Mouse (Mus musculus): ENCODE results near the gene Olfr521. TPM values are rescaled to one million over a fixed set of nuclear protein-coding genes. Genes with fewer than 3 reads are reported as not detected.

Olfr521 gene
- total and polyA plus RNA-seq, 3 experiments, result not detected

DNA sequence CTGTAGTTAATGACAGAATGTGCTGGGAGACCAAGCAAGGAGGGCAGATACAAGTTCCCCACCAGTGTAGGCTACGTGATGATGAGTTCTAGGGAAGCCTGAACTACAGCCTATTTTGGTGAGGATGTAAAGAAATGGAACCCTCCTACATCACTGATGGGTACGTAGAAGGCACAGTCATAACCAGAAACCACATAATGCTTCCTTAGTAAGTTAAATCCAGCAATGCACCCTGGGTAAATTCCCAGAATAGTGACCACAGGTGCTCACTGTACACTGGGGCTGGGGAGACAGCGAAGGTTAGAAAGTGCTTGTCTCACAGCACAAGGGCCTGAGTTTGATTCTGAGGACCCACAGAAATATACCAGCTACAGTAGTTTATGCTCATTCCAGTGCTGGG, 22.2 kb downstream of the Olfr521 start (continued):
- TF ChIP-seq IRF4 (IDR thresholded peaks at IDR 0.05; ENCODE audit: low read depth, low read length) (peak; percentile 83), ZMIZ1 (IDR thresholded peaks at IDR 0.05; ENCODE audit: low read depth, low read length) (no peak), ZKSCAN1 (IDR thresholded peaks at IDR 0.05; ENCODE audit: borderline replicate concordance, low read depth, low read length) (no peak), MAZ (IDR thresholded peaks at IDR 0.05; ENCODE audit: low read depth, low read length) (no peak), ETS1 (conservative IDR thresholded peaks at IDR 0.05; ENCODE audit: low read depth, low read length) (peak; percentile 47), CHD1 (IDR thresholded peaks at IDR 0.05; ENCODE audit: low read depth, low read length) (no peak), KAT2A (IDR thresholded peaks at IDR 0.05; ENCODE audit: insufficient replicate concordance, low read length) (no peak), POLR2A (IDR thresholded peaks at IDR 0.05; ENCODE audit: low read depth, low read length) (no peak), SIN3A (IDR thresholded peaks at IDR 0.05; ENCODE audit: low read length) (no peak), NELFE (IDR thresholded peaks at IDR 0.05; ENCODE audit: low read depth, low read length) (no peak), JUN (IDR thresholded peaks at IDR 0.05; ENCODE audit: insufficient read depth, low read depth, low read length) (0 out of 2 replicates have a peak, but pooled peaks have one; percentile 41), CHD2 (IDR thresholded peaks at IDR 0.05; ENCODE audit: low read length) (0 out of 2 replicates have a peak, but pooled peaks have one; percentile 29), USF1 (IDR thresholded peaks at IDR 0.05; ENCODE audit: low read depth, low read length) (no peak), PAX5 (IDR thresholded peaks at IDR 0.05; ENCODE audit: low read length) (no peak), MAX (IDR thresholded peaks at IDR 0.05; ENCODE audit: low read length) (no peak), MXI1 (IDR thresholded peaks at IDR 0.05; ENCODE audit: low read depth, low read length) (no peak)

GRCm38 (mm10) chr7:99786774-99787173, 23.5 kb downstream of the Olfr521 start:
- Histone ChIP-seq H3K4me3 (replicated peaks in 1 of 3; ENCODE audit: low read depth in 2 of 3, low read length in 2 of 3, poor library complexity in 1 of 3) (no peak overlapping the region), H3K9ac (ENCODE audit: insufficient read depth, low read depth) (no peak overlapping the region), H3K9me3 (replicated peaks; ENCODE audit: low read length) (peaks cover 4% of the 10 kb centered on the region), H3K4me1 (ENCODE audit: control insufficient read depth in 1 of 2, insufficient read depth in 2 of 2) (peaks cover 6 to 27% of the 10 kb centered on the region in 2 experiments; a peak in 2 of 4 replicates), H3K4me2 (ENCODE audit: insufficient read depth, low read depth, poor library complexity, severe bottlenecking) (no peak overlapping the region), H3K79me2 (replicated peaks; ENCODE audit: control insufficient read depth, extremely low read depth, insufficient read depth, poor library complexity, severe bottlenecking) (no peaks in the 10 kb centered on the region), H3K36me3 (replicated peaks in 1 of 2; ENCODE audit: control insufficient read depth in 1 of 2, insufficient read depth in 1 of 2, low read length in 1 of 2) (no peaks in the 10 kb centered on the region), H3K27me3 (replicated peaks) (no peaks in the 10 kb centered on the region), H3K27ac (ENCODE audit: insufficient read depth, low read depth) (no peak overlapping the region)
- TF ChIP-seq POLR2AphosphoS2 (IDR thresholded peaks at IDR 0.05; ENCODE audit: low read depth, low read length) (no peak), MEF2A (IDR thresholded peaks at IDR 0.05; ENCODE audit: borderline replicate concordance, low read depth, low read length) (no peak), TBP (conservative IDR thresholded peaks at IDR 0.05; ENCODE audit: low read depth, low read length) (no peak), ZC3H11A (IDR thresholded peaks at IDR 0.05; ENCODE audit: low read depth, low read length) (no peak), CHD1 (IDR thresholded peaks at IDR 0.05; ENCODE audit: low read depth, low read length) (no peak), ZKSCAN1 (IDR thresholded peaks at IDR 0.05; ENCODE audit: borderline replicate concordance, low read depth, low read length) (no peak), NRF1 (IDR thresholded peaks at IDR 0.05; ENCODE audit: low read depth, low read length) (no peak), JUND (conservative IDR thresholded peaks at IDR 0.05; ENCODE audit: low read depth, low read length) (no peak), MAFK (IDR thresholded peaks at IDR 0.05; ENCODE audit: insufficient replicate concordance, low read length) (no peak), MAX (IDR thresholded peaks at IDR 0.05; ENCODE audit: low read length) (no peak), SMC3 (IDR thresholded peaks at IDR 0.05; ENCODE audit: low read depth, low read length) (no peak), JUN (IDR thresholded peaks at IDR 0.05; ENCODE audit: insufficient read depth, low read depth, low read length) (no peak), GABPA (IDR thresholded peaks at IDR 0.05; ENCODE audit: insufficient replicate concordance, low read depth, low read length) (no peak), BHLHE40 (IDR thresholded peaks at IDR 0.05; ENCODE audit: low read depth, low read length) (no peak), CHD2 (IDR thresholded peaks at IDR 0.05; ENCODE audit: low read length) (no peak), CTCF (conservative IDR thresholded peaks at IDR 0.05 in 1 of 2, IDR thresholded peaks at IDR 0.05 in 1 of 2; ENCODE audit: low read depth in 2 of 2, low read length in 2 of 2) (no peak), RAD21 (IDR thresholded peaks at IDR 0.05; ENCODE audit: low read depth, low read length) (no peak), ELF1 (IDR thresholded peaks at IDR 0.05; ENCODE audit: low read depth, low read length) (no peak), ZNF384 (IDR thresholded peaks at IDR 0.05; ENCODE audit: low read depth, low read length) (no peak)
- dilution Hi-C loops (cut with MboI; ENCODE audit: extremely low pct_ligation_motif_present, extremely low pct_unique_long_range_greater_than_20kb, low sequenced_read_pairs), result no loop called here
- no peak for DNase-seq (ENCODE audit: extremely low read depth)
- in situ Hi-C loops (cut with MboI; ENCODE audit: low pct_ligation_motif_present, low pct_unique_long_range_greater_than_20kb, low sequenced_read_pairs), result no loop called here

Measured in CH12.LX (cell line).